Mouse (Mus musculus) liver, embryonic 14.5 days (tissue): ENCODE data around the gene Epm2aip1. TPM values are rescaled to one million over a fixed set of nuclear protein-coding genes. Genes with fewer than 3 reads are reported as not detected.
A peak's percentile ranks its signal among the peaks of the same experiment; 100 is the strongest.

Experiments
- ATAC-seq: fragments of 200-750 bp; cut with Nextera tagmentation; 2 replicates; pipeline ENCODE4 v1.8.0; 2017; ENCODE audit warnings: moderate number of reproducible peaks, mild to moderate bottlenecking, moderate library complexity; ENCODE audit not compliant: insufficient read depth
- DNase-seq, 3 experiments: peaks; one replicate each; pipeline ENCODE4 v3.0.0-alpha.2; 2012 to 2013; ENCODE audit warnings: low read depth in 3 of 3, low spot score in 3 of 3
- H3K27ac ChIP-seq: fragments of 300-500 bp; sonication (generic); 2 replicates; pipeline ENCODE4 v1.5.1; 2014; ENCODE audit warnings: moderate library complexity, mild to moderate bottlenecking, control low read depth, inconsistent platforms
- H3K27me3 ChIP-seq: fragments of 300-500 bp; sonication (generic); 2 replicates; pipeline ENCODE4 v1.6.1; 2014; ENCODE audit warnings: mild to moderate bottlenecking, low read length, moderate library complexity; ENCODE audit not compliant: control insufficient read depth, insufficient read depth
- H3K36me3 ChIP-seq: fragments of 300-500 bp; sonication (generic); replicated peaks from 2 replicates; pipeline ENCODE4 v1.6.1; 2014; ENCODE audit warnings: low read depth; ENCODE audit not compliant: control insufficient read depth, insufficient read depth
- H3K4me1 ChIP-seq, 2 experiments: fragments of 200-500 bp in 1 of 2; fragments of 300-500 bp in 1 of 2; sonication (generic) in 1 of 2; replicated peaks; 2 replicates each; pipeline ENCODE4 v1.6.1; 2012 to 2014; ENCODE audit warnings: antibody characterized with exemption in 1 of 2, inconsistent platforms in 1 of 2, low read length in 1 of 2; ENCODE audit not compliant: control insufficient read depth in 2 of 2, insufficient read depth in 2 of 2
- H3K4me2 ChIP-seq: fragments of 300-500 bp; sonication (generic); 2 replicates; pipeline ENCODE4 v1.6.1; 2014; ENCODE audit warnings: low read depth, mild to moderate bottlenecking, control low read depth, moderate library complexity
- H3K4me3 ChIP-seq, 2 experiments: fragments of 200-500 bp in 1 of 2; fragments of 300-500 bp in 1 of 2; sonication (generic) in 1 of 2; 2 replicates each; pipeline ENCODE4 v1.5.1; 2012 to 2014; ENCODE audit warnings: low read depth in 2 of 2, low read length in 2 of 2, mild to moderate bottlenecking in 2 of 2, control low read depth in 1 of 2, inconsistent platforms in 1 of 2, moderate library complexity in 1 of 2; ENCODE audit not compliant: insufficient read depth in 1 of 2
- H3K9ac ChIP-seq: fragments of 300-500 bp; sonication (generic); replicated peaks from 2 replicates; pipeline ENCODE4 v1.6.1; 2014; ENCODE audit warnings: mild to moderate bottlenecking, control low read depth, moderate library complexity
- H3K9me3 ChIP-seq: fragments of 300-500 bp; sonication (generic); 2 replicates; pipeline ENCODE4 v1.6.1; 2016; ENCODE audit warnings: low read length, mixed read lengths; ENCODE audit not compliant: control insufficient read depth
- CTCF ChIP-seq: IDR thresholded peaks from 2 replicates; pipeline ENCODE4 v1.5.1; 2016; ENCODE audit warnings: antibody characterized with exemption, low read depth, control low read depth
- EP300 ChIP-seq: IDR thresholded peaks from 2 replicates; pipeline ENCODE4 v1.6.1; 2016; ENCODE audit warnings: antibody characterized with exemption, low read depth
- WGBS: fragments of 180-500 bp; shearing (Covaris S2); extraction: QIAGEN DNeasy Blood & Tissue Kit; methylation state at CpG from one replicate; pipeline ENCODE4 v1.1.7; 2014; ENCODE audit not compliant: insufficient replicate concordance; 5-methylcytosine and 5-hydroxymethylcytosine counted together
- polyA plus RNA-seq, 2 experiments: library from polyadenylated mRNA; depleted of rRNA in 1 of 2; stranded (reverse) in 1 of 2; unstranded in 1 of 2; fragments of >200 nt; fragmentation: Nextera tagmentation in 1 of 2; extraction: Ambion mirVana in 1 of 2; gene quantifications; 2 replicates each; pipeline versions ENCODE4 v1.2.1 to v1.2.3; 2012 to 2014

Epm2aip1 gene
- polyA plus RNA-seq, 2 experiments: 8.1 to 9.0 TPM

DNA sequence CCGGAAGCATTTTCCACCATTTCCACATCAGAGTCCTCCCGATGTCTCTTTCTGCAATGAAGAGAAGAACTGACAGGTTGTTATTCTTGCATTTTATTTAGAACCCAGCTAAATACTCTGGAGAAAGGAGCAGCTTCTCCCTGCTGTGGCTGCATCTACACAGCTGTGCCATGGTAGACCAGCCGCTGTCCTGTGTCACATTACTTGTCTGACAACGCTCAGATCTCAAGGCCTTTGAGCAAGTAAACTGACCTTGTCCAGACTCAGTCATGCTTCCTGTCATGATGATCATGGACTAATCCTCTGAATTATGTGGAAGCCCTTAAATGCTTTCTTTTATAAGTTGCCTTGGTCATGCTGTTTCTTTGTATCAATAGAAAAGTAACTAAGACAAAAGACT is 31.9 kb upstream of the Epm2aip1 start:
- no peak overlapping the region for H3K4me2 ChIP-seq
- no peak overlapping the region for H3K9ac ChIP-seq
- peaks cover 47% of the 10 kb centered on the region for H3K36me3 ChIP-seq
- ATAC-seq (no peak), DNase-seq (no peak)
- no peaks in the 10 kb centered on the region for H3K27me3 ChIP-seq
- no peak overlapping the region for H3K27ac ChIP-seq
- 89% methylated on average over 4 of the region's 4 CpGs for WGBS
- no peaks in the 10 kb centered on the region for H3K4me1 ChIP-seq
- H3K4me3 ChIP-seq: no peak overlapping the region
- TF ChIP-seq CTCF (no peak), EP300 (no peak)
- no peaks in the 10 kb centered on the region for H3K9me3 ChIP-seq

DNA sequence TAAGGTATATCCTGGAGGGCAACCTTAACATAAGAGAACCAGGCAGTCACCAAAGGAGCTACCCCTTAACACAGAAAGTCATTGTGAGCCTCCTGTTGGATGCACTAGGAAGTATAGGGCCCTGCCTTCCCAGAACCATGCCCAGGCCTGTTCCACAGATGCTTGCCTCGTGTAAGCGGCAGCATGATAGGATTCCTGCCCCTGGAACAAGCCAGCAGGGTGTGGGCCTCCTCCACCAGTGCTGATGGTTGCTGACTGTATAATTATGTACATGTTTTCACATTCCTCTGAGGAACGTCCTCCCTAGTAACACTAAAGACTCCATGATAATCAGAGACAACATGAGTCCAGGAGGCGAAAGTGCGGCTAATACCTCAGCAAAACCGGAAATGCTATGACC is 28.3 kb upstream of the Epm2aip1 start:
- Histone ChIP-seq H3K27me3 (no peaks in the 10 kb centered on the region), H3K27ac (no peak overlapping the region), H3K4me1 (no peaks in the 10 kb centered on the region), H3K36me3 (peaks cover 45% of the 10 kb centered on the region), H3K4me2 (no peak overlapping the region), H3K9me3 (no peaks in the 10 kb centered on the region), H3K9ac (no peak overlapping the region), H3K4me3 (no peak overlapping the region)
- no peak for TF ChIP-seq EP300
- no peak for TF ChIP-seq CTCF
- no peak for ATAC-seq
- WGBS: 87% methylated on average over 6 of the region's 6 CpGs
- DNase-seq: no peak

DNA sequence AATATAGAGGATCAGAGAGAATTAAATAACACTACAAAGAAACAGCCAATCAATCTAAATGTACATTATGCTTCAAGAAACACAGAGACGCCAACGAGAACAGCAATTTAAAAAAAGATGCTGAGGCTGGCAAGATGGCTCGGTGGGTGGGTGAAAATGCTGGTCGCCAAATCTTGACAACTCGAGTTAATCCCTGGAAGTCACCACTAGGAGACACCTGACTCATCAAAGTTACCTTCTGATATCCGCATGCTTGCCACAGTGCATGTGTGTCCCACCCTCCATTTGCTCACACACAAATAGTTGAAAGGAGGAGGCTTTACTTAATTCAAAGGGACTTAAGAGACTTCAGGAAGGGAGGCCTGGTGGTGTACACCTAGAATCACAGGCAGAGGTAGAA is 26.2 kb upstream of the Epm2aip1 start:
- Histone ChIP-seq H3K36me3 (peaks cover 36% of the 10 kb centered on the region), H3K9ac (no peak overlapping the region), H3K27me3 (no peaks in the 10 kb centered on the region), H3K4me1 (no peaks in the 10 kb centered on the region), H3K4me2 (no peak overlapping the region), H3K4me3 (no peak overlapping the region), H3K27ac (no peak overlapping the region), H3K9me3 (no peaks in the 10 kb centered on the region)
- DNase-seq (no peak), ATAC-seq (no peak)
- 72% methylated on average over 6 of the region's 6 CpGs for WGBS
- TF ChIP-seq CTCF: no peak
- TF ChIP-seq EP300: no peak

GRCm38 (mm10) chr9:111247682-111248246 is 24.0 kb upstream of the Epm2aip1 start:
- no peaks in the 10 kb centered on the region for H3K9me3 ChIP-seq
- WGBS: 82% methylated on average over 3 of the region's 3 CpGs
- no peak overlapping the region for H3K4me2 ChIP-seq
- no peaks in the 10 kb centered on the region for H3K4me1 ChIP-seq
- DNase-seq: peak in 1 of 3 experiments; percentile 13
- no peaks in the 10 kb centered on the region for H3K27me3 ChIP-seq
- no peak overlapping the region for H3K9ac ChIP-seq
- H3K4me3 ChIP-seq: no peak overlapping the region
- no peak overlapping the region for H3K27ac ChIP-seq
- peaks cover 43% of the 10 kb centered on the region for H3K36me3 ChIP-seq
- no peak for TF ChIP-seq EP300
- TF ChIP-seq CTCF: peak; percentile 50
- ATAC-seq: no peak

GRCm38 (mm10) chr9:111252161-111252869 is 19.4 kb upstream of the Epm2aip1 start:
- Histone ChIP-seq H3K9me3 (no peaks in the 10 kb centered on the region), H3K4me3 (no peak overlapping the region), H3K4me1 (no peaks in the 10 kb centered on the region), H3K27me3 (no peaks in the 10 kb centered on the region), H3K4me2 (no peak overlapping the region), H3K9ac (no peak overlapping the region), H3K27ac (no peak overlapping the region), H3K36me3 (peaks cover 50% of the 10 kb centered on the region)
- no peak for DNase-seq
- no peak for ATAC-seq
- WGBS: 50% methylated on average over 7 of the region's 7 CpGs
- TF ChIP-seq CTCF: no peak
- no peak for TF ChIP-seq EP300
